Mouse (Mus musculus) brain, embryonic 14.5 days (tissue): Measurements from ENCODE around the gene Vav2.

Experiments used
- CTCF ChIP-seq: fragments of 200-500 bp; IDR thresholded peaks from 2 replicates; pipeline ENCODE4 v1.5.1; 2012; ENCODE audit warnings: inconsistent platforms, mild to moderate bottlenecking, moderate library complexity, borderline replicate concordance; ENCODE audit not compliant: insufficient read depth, insufficient read length; ENCODE audit errors: extremely low read depth
- POLR2A ChIP-seq: fragments of 200-500 bp; IDR thresholded peaks from 2 replicates; pipeline ENCODE4 v1.6.1; 2012; ENCODE audit warnings: mild to moderate bottlenecking, inconsistent platforms, borderline replicate concordance; ENCODE audit not compliant: poor library complexity, insufficient read depth, insufficient read length, severe bottlenecking; ENCODE audit errors: extremely low read depth

- TF ChIP-seq CTCF = no peak
- TF ChIP-seq POLR2A = no peak
Measured at GRCm38 (mm10) chr2:27381698-27382097, 45.1 kb downstream of the Vav2 start.
